Mouse (Mus musculus) megakaryocyte-erythroid progenitor cell, adult 5-6 weeks (primary cell): Measurements from ENCODE around the gene Hist1h2be. TPM values are rescaled to one million over a fixed set of nuclear protein-coding genes. Genes with fewer than 3 reads are reported as not detected.

Experiments
- ATAC-seq: replicated peaks from 2 replicates; pipeline ENCODE4 v1.8.0; 2016; ENCODE audit warnings: mild to moderate bottlenecking, inconsistent platforms; ENCODE audit not compliant: severe bottlenecking, poor library complexity, low FRiP score, low TSS enrichment
- total RNA-seq, 2 experiments: library from RNA; stranded (forward) in 1 of 2; stranded (reverse) in 1 of 2; fragments of 200-1000, 215-1000 nt in 1 of 2; fragments of >200 nt in 1 of 2; fragmentation: Nextera tagmentation in 1 of 2; gene quantifications; 2 replicates each; pipeline ENCODE4 v1.2.3; 2014 to 2017

Hist1h2be gene
- total RNA-seq (2014; fragmentation: Nextera tagmentation) (26.9 and 37.8 TPM in 2 replicates), total RNA-seq (2017) (47.9 and 73.4 TPM in 2 replicates)

DNA sequence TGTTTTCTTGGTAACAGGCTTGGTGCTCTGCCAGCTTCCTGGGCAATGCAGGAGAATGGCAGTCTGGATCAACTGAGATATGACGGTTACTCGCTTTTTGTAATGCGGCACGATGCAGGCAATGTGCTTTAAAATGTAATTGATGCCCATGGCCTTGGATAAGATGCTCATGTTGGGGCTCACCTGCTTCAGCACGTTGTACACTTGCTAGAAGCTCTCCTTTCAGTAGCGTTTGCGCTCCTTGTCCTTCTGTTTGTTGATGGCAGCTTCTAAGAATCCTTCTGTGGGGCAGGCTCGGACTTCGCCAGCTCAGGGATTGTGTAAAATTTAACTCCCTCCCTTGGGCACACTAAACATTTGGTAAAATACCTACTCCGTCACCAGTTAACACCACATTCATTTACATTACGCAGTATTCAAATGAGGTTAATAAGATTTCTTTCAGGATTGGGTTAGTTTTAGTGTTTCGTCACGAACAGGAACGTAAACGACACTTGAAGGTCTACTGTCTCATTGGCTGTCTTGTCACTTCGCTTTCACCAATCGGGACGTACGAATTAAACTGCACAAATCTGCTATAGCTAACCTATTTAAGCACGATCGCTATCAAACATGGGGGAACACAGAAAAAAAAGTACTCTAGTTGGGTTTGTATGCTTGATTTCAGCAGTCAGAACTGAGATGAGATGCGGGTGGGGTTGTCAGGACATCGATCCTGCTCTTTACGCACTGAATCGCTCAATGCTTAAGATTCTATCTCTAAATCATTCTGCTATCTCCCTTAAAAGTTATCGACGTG lies at the start of gene Hist1h2be:
Gene Hist1h2be, minus strand, starts transcription at position 392 of the 799 bp plus-strand sequence.
- ATAC-seq = peak; percentile 73

- no peak for ATAC-seq
Observed at GRCm38 (mm10) chr13:23662536-23662935, 41.6 kb upstream of the Hist1h2be start.

DNA sequence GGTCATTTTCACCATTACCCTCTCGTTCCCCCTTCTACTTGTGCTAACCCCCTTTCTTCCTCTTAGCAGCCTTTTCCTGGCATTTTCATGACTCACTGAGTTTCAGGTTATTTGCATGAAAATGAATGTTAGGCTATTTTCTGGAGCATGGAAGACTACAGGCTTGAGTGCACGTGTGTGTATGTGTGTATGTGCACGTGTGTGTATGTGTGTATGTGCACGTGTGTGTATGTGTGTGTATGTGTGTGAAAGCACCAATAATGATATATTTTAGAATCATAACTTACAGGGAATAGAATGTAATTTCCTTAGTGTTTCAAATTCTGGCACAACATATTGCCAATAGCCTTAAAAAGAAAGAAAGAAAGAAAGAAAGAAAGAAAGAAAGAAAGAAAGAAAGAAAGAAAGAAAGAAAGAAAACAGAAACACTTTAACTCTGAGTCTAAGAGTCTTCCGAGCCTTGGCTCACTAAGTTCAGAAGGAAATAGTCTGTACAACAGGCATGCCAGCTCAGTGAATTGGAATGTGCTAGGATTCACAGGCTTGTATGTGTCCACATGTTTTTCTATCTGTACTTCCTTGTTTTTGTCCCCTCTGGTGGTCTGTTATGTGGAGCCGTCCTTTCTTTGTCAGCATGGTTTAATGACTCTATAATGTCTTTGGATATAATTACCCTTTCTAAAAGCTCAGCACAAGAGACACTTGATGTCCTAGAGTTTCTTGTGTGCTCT lies 38.9 kb upstream of the Hist1h2be start:
- ATAC-seq = no peak

DNA sequence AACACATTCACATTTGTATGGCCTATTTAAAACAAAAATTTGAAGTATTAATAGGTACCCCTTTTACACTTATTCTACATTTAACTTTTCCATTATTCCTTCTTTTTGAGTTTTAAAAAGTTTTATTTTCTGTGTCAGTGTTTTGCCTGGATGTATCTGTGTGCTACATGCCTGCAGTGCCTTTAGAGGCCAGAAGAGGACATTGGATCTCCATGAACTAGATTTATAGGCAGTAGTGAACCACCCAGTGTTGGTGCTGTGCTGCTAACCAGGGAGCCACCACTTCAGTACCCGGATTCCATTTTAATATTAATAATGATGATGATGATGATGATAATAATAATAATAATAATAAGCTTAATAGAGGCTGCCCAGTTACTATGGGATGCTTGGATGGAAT lies 9.7 kb upstream of the Hist1h2be start:
- peak; percentile 90 for ATAC-seq

GRCm38 (mm10) chr13:23622861-23623450 lies 2.0 kb upstream of the Hist1h2be start:
- ATAC-seq = no peak

DNA sequence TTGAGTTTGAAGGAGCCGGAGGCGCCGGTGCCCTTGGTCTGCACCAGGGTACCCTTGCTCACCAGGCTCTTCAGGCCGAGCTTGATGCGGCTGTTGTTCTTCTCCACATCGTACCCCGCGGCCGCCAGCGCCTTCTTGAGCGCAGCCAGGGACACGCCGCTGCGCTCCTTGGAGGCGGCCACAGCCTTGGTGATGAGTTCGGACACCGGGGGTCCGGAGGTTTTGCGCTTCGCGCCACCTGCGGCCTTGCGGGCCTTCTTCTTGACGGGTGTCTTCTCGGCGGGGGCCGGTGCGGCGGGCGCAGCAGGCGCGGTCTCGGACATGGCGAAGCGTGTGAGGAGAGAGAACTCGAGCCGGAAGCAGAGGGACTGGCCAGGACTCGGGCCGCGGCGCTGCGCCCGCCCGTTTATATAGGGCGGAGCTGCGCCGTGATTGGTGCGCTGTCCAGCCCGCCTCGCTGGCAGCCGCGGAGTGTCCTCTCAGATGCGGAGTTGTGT lies 1.3 kb upstream of the Hist1h2be start, which contains the start of gene Hist1h1e:
Gene Hist1h1e, minus strand, starts transcription at position 384 of the 497 bp plus-strand sequence.
- peak; percentile 62 for ATAC-seq

- ATAC-seq = peak; percentile 77
Observed at GRCm38 (mm10) chr13:23621532-23622174, 729 bp upstream of the Hist1h2be start.

GRCm38 (mm10) chr13:23620056-23620732 lies 730 bp downstream of the Hist1h2be start:
- no peak for ATAC-seq

GRCm38 (mm10) chr13:23611638-23612037 lies 9.3 kb downstream of the Hist1h2be start:
- no peak for ATAC-seq

DNA sequence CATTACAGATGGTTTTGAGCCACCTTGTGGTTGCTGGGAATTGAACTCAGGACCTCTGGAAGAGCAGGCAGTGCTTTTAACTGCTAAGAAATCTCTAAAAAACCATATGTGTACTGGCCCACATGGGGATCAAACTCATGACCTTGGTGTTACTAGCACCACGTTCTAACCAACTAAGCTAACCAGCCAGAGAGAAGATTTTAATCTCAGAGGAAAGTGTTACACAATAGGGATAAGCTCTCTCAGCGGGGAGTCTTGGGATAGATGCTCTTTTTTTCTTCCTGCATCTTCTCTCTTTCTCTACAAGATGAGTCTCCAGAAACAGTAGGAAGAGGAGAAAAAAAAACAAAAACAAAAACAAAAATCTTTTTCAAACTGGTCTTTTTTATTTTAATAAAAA lies 10.5 kb downstream of the Hist1h2be start:
- ATAC-seq = no peak

GRCm38 (mm10) chr13:23609844-23610243 lies 11.1 kb downstream of the Hist1h2be start:
- no peak for ATAC-seq

GRCm38 (mm10) chr13:23609209-23609608 lies 11.7 kb downstream of the Hist1h2be start:
- peak; percentile 93 for ATAC-seq

GRCm38 (mm10) chr13:23605052-23605451 lies 15.9 kb downstream of the Hist1h2be start:
- ATAC-seq = no peak

DNA sequence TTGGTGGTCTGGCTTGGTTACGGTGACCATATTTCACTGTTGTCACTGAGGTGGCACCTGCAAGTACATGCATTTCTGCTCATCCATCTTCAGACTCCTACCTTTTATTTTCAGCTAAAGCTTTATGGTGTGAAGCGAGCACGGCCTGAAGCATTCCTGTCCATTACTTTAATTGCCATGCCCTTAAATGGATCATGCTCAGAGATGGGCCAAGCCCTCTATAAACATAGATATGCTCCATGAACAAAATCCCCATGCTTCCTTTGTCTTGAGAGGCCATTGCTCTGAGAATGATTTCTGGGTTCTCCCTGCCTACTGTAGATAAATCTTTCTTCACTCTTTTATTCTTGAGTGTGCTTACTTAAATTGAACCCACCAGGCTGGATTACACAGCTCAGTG lies 16.5 kb downstream of the Hist1h2be start:
- no peak for ATAC-seq

- no peak for ATAC-seq
Observed at GRCm38 (mm10) chr13:23603182-23603699, 17.7 kb downstream of the Hist1h2be start.

GRCm38 (mm10) chr13:23597957-23598356 lies 23.0 kb downstream of the Hist1h2be start:
- peak; percentile 56 for ATAC-seq

DNA sequence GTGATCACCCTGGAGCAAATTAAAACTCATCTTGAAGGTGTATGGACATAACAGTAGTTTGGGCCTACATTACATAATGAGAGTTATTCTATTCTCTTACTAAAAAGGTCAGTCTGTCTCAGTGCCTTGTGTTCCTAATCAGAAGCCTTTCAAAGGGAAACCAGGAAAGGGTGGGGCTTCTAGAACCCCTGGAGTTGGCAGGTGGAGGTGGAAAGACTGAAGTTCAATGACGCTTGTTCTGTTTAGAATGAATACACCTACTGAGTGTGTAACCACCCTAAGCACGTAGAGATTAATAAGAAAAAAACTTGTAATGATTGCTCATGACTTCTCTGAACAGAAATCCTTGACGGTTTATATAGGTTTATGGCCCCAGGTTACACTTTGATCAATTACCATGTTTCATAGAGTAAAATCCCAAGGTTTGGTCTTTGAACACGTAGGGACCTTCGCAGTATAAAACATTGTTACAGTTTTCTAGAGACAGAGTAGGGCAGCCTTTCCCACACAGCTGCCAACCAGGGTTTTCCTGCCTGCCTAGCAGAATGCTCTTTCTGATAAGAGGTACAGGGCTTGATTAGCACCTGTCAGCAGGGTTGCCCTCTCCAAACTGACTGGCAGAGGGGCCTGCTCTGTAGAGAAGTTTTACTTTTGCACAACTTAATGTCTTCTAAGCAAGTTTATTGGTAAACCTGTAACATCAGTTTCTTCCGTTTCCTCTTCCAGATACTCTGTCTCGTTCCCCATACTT lies 25.1 kb downstream of the Hist1h2be start:
- peak; percentile 97 for ATAC-seq

GRCm38 (mm10) chr13:23595185-23595584 lies 25.7 kb downstream of the Hist1h2be start:
- ATAC-seq = no peak
